In the genomic region with DNA sequence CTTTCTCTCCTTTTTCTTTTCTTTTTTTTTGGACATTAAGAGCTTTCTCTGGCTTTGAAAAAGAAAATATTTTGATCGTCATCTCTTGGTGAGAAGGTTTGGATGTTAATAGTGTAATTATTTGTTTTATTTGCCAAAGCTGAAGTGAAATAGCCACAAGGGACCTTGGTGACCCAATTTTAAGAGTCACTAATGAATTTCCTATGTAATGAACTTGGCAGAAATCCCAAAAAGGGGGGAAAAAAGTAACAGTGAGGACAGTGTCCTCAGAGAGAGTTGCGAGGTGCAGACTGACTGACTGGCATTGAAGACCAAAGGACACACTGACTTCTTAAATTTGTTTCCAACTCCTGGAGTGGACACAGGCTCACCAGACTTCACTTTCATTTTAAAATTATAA, we compare ENCODE assay signal across 27 mouse cellular contexts. TPM values are rescaled to one million over a fixed set of nuclear protein-coding genes. Genes with fewer than 3 reads are reported as not detected.
"Had no signal": no experiment of that assay in that cellular context is flagged by ENCODE, and none has a peak within 500 bp of the region (broad histone marks: within the 10 kb centered on the region; RNA-seq: fewer than 3 reads in every experiment).

A gene (minus strand): TSS at position 101 of the 400 bp plus-strand sequence.

- H3K4me3 ChIP-seq: lung, embryonic 15.5 days; megakaryocyte, embryonic 14.5 days; midbrain, embryonic 13.5 days; midbrain, embryonic 15.5 days; neural tube, embryonic 12.5 days had no signal

- H3K9me3 ChIP-seq: lung, embryonic 15.5 days; megakaryocyte, embryonic 14.5 days; midbrain, embryonic 13.5 days; midbrain, embryonic 15.5 days; neural tube, embryonic 12.5 days had no signal

- H3K4me2 ChIP-seq: lung, embryonic 15.5 days; midbrain, embryonic 11.5 days; midbrain, embryonic 13.5 days; midbrain, embryonic 15.5 days; neural tube, embryonic 12.5 days had no signal

- H3K36me3 ChIP-seq: lung, embryonic 15.5 days; midbrain, embryonic 13.5 days; midbrain, embryonic 15.5 days; neural tube, embryonic 12.5 days had no signal

- H3K27me3 ChIP-seq: lung, embryonic 15.5 days; megakaryocyte, embryonic 14.5 days; midbrain, embryonic 13.5 days; midbrain, embryonic 15.5 days; neural tube, embryonic 12.5 days had no signal

- H3K9ac ChIP-seq: liver, postnatal 0 days; lung, embryonic 15.5 days; midbrain, embryonic 13.5 days; midbrain, embryonic 15.5 days; neural tube, embryonic 12.5 days had no signal

- H3K4me1 ChIP-seq: lung, embryonic 15.5 days; megakaryocyte, embryonic 14.5 days; midbrain, embryonic 13.5 days; midbrain, embryonic 15.5 days; neural tube, embryonic 12.5 days had no signal

- H3K27ac ChIP-seq: lung, embryonic 15.5 days; macrophage; midbrain, embryonic 13.5 days; midbrain, embryonic 15.5 days; neural tube, embryonic 12.5 days had no signal

- DNase-seq: liver, postnatal 0 days; lung, adult 2 months; lung, postnatal 14 days; lung, postnatal 36 days; right cerebral cortex, postnatal 25 days; right cerebral cortex, postnatal 4 days; spleen, adult 18-20 months; thymus, adult 18-20 months; thymus, postnatal 14 days; thymus, postnatal 36 days had no signal

- ATAC-seq: liver, postnatal 0 days; lung, postnatal 0 days; midbrain, embryonic 13.5 days; midbrain, embryonic 15.5 days had no signal

RNA-seq across cellular contexts. Expression of the gene that starts here (rescaled TPM):
- total RNA-seq: megakaryocyte progenitor cell, adult 5-6 weeks; midbrain, postnatal 0 days; monocyte, adult 5-6 weeks; neutrophil, adult 5-6 weeks had no signal
- polyA plus RNA-seq: liver, postnatal 0 days; lung, adult 2 months; lung, embryonic 15.5 days; lung, postnatal 0 days; macrophage; midbrain, embryonic 11.5 days; midbrain, embryonic 13.5 days; midbrain, embryonic 15.5 days; midbrain, postnatal 0 days; neural tube, embryonic 12.5 days; neural tube, embryonic 14.5 days; small intestine, adult 2 months; stomach, embryonic 14.5 days; stomach, embryonic 16.5 days; thymus, postnatal 0 days had no signal
